Mouse (Mus musculus) kidney, postnatal 0 days (tissue): ENCODE measurements around the gene Uvrag. TPM values are rescaled to one million over a fixed set of nuclear protein-coding genes. Genes with fewer than 3 reads are reported as not detected.

Source experiments
- ATAC-seq: fragments of 200-750 bp; cut with Nextera tagmentation; replicated peaks from 2 replicates; pipeline ENCODE4 v1.8.0; 2017; ENCODE audit warnings: low read depth, moderate number of reproducible peaks, moderate TSS enrichment, moderate library complexity; ENCODE audit not compliant: low FRiP score
- DNase-seq: peaks from one replicate; pipeline ENCODE4 v3.0.0-alpha.2; 2016; ENCODE audit warnings: low spot score
- H3K27ac ChIP-seq: fragments of 300-500 bp; sonication (generic); 2 replicates; pipeline ENCODE4 v1.5.1; 2014; ENCODE audit warnings: mild to moderate bottlenecking
- H3K27me3 ChIP-seq: fragments of 300-500 bp; sonication (generic); 2 replicates; pipeline ENCODE4 v1.6.1; 2014; ENCODE audit warnings: low read length, mixed read lengths; ENCODE audit not compliant: insufficient read depth
- H3K36me3 ChIP-seq: fragments of 300-500 bp; sonication (generic); 2 replicates; pipeline ENCODE4 v1.6.1; 2014; ENCODE audit warnings: low read length, mixed read lengths; ENCODE audit not compliant: insufficient read depth
- H3K4me1 ChIP-seq: fragments of 300-500 bp; sonication (generic); replicated peaks from 2 replicates; pipeline ENCODE4 v1.6.1; 2014; ENCODE audit warnings: antibody characterized with exemption, low read length, mixed read lengths; ENCODE audit not compliant: insufficient read depth
- H3K4me2 ChIP-seq: fragments of 300-500 bp; sonication (generic); 2 replicates; pipeline ENCODE4 v1.6.1; 2014; ENCODE audit warnings: mild to moderate bottlenecking, low read length, moderate library complexity, mixed read lengths
- H3K4me3 ChIP-seq: fragments of 300-500 bp; sonication (generic); replicated peaks from 2 replicates; pipeline ENCODE4 v1.5.1; 2014; ENCODE audit warnings: low read depth, low read length
- H3K9ac ChIP-seq: fragments of 300-500 bp; sonication (generic); 2 replicates; pipeline ENCODE4 v1.6.1; 2014; ENCODE audit warnings: low read depth, low read length
- H3K9me3 ChIP-seq: fragments of 300-500 bp; sonication (generic); replicated peaks from 2 replicates; pipeline ENCODE4 v1.6.1; 2016; ENCODE audit warnings: low read length, inconsistent platforms, mixed read lengths
- CTCF ChIP-seq: IDR thresholded peaks from 2 replicates; pipeline ENCODE4 v1.5.1; 2016; ENCODE audit warnings: antibody characterized with exemption, low read depth, mild to moderate bottlenecking, moderate library complexity
- WGBS: fragments of 180-500 bp; shearing (Covaris S2); extraction: QIAGEN DNeasy Blood & Tissue Kit; methylation state at CpG from one replicate; pipeline ENCODE4 v1.1.7; 2014; 5-methylcytosine and 5-hydroxymethylcytosine counted together
- polyA plus RNA-seq: library from polyadenylated mRNA; unstranded; fragments of >200 nt; fragmentation: Nextera tagmentation; extraction: Ambion mirVana; gene quantifications from 2 replicates; pipeline ENCODE4 v1.2.1, GENCODE M21; 2015

Gene Uvrag
- polyA plus RNA-seq, 1 experiment from 2014 or later, result 19.0 TPM

- Histone ChIP-seq H3K4me3 (no peak overlapping the region), H3K4me1 (no peaks in the 10 kb centered on the region), H3K9me3 (no peaks in the 10 kb centered on the region), H3K27ac (peak overlapping the region; percentile 71), H3K4me2 (no peak overlapping the region), H3K36me3 (no peaks in the 10 kb centered on the region), H3K27me3 (no peaks in the 10 kb centered on the region), H3K9ac (no peak overlapping the region)
- WGBS, result 33% methylated on average over 5 of the region's 5 CpGs
- peak; percentile 66 for DNase-seq
- no peak for TF ChIP-seq CTCF
- ATAC-seq, result no peak
Measured at GRCm38 (mm10) chr7:99033838-99034237, 107.1 kb downstream of the Uvrag start.

- Histone ChIP-seq H3K27me3 (no peaks in the 10 kb centered on the region), H3K36me3 (no peaks in the 10 kb centered on the region), H3K4me3 (no peak overlapping the region), H3K4me1 (no peaks in the 10 kb centered on the region), H3K27ac (peak overlapping the region; percentile 71; the same call in 1 of the 2 replicates), H3K4me2 (no peak overlapping the region), H3K9ac (no peak overlapping the region), H3K9me3 (no peaks in the 10 kb centered on the region)
- ATAC-seq, result no peak
- DNase-seq, result peak; percentile 82
- no peak for TF ChIP-seq CTCF
- 54% methylated on average over 3 of the region's 3 CpGs for WGBS
Measured at GRCm38 (mm10) chr7:99033314-99033713, 107.6 kb downstream of the Uvrag start.

- DNase-seq, result no peak
- no peaks in the 10 kb centered on the region for H3K27me3 ChIP-seq
- H3K4me3 ChIP-seq, result no peak overlapping the region
- H3K9me3 ChIP-seq, result no peaks in the 10 kb centered on the region
- no peak for ATAC-seq
- H3K36me3 ChIP-seq, result no peaks in the 10 kb centered on the region
- no peaks in the 10 kb centered on the region for H3K4me1 ChIP-seq
- no peak overlapping the region for H3K9ac ChIP-seq
- 92% methylated on average over 8 of the region's 8 CpGs for WGBS
- no peak for TF ChIP-seq CTCF
- H3K27ac ChIP-seq, result no peak overlapping the region
- H3K4me2 ChIP-seq, result no peak overlapping the region
Measured at GRCm38 (mm10) chr7:99032051-99032450, 108.9 kb downstream of the Uvrag start.

GRCm38 (mm10) chr7:99028108-99028507, 112.8 kb downstream of the Uvrag start:
- Histone ChIP-seq H3K9me3 (no peaks in the 10 kb centered on the region), H3K27me3 (no peaks in the 10 kb centered on the region), H3K36me3 (no peaks in the 10 kb centered on the region), H3K4me3 (no peak overlapping the region), H3K4me2 (no peak overlapping the region), H3K27ac (no peak overlapping the region), H3K4me1 (no peaks in the 10 kb centered on the region), H3K9ac (no peak overlapping the region)
- DNase-seq (no peak), ATAC-seq (no peak)
- 93% methylated on average over 7 of the region's 7 CpGs for WGBS
- peak; percentile 47 for TF ChIP-seq CTCF

DNA sequence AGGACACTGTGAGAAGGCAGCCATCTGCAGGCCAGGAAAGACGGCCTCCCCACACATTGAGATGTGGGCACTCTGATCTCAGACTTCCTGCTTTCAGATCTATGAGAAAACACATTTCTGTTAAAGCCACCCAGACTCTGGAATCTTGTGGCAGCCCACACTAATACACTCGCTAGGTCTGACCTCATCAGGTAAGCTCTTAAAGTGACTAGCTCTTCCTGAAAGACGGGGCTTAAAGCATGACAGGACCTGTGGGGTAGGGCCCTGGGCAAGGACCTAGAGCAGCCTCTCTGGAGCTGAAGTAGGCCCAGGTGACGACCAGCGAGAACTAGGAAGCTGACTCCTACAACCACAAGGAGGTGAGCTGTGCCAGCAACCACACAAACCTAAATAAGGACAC, 113.8 kb downstream of the Uvrag start:
- DNase-seq (no peak), ATAC-seq (no peak)
- TF ChIP-seq CTCF, result no peak
- no peak overlapping the region for H3K4me3 ChIP-seq
- no peak overlapping the region for H3K4me2 ChIP-seq
- no peaks in the 10 kb centered on the region for H3K36me3 ChIP-seq
- no peaks in the 10 kb centered on the region for H3K4me1 ChIP-seq
- WGBS, result 69% methylated on average over 5 of the region's 5 CpGs
- H3K27me3 ChIP-seq, result no peaks in the 10 kb centered on the region
- H3K27ac ChIP-seq, result no peak overlapping the region
- H3K9me3 ChIP-seq, result no peaks in the 10 kb centered on the region
- no peak overlapping the region for H3K9ac ChIP-seq

DNA sequence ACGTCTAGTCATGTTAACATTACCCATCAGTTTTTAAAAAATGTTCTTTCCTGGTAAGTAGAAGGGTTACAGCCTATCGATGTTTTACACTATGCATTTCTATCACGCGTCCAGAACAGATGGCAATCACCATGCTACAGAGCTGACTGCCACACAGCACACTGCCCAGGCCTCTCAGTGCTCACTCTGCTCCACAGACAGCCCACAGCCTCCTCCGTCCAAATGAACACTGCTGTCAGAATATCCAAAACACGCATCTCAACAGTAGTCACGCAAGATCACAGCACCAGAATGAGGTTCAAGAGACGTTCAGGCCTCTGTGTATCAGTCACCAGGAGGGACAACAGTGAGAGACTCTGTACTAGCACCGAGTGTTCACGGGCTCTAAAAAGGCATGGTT, 115.0 kb downstream of the Uvrag start:
- H3K27me3 ChIP-seq, result no peaks in the 10 kb centered on the region
- H3K4me1 ChIP-seq, result no peaks in the 10 kb centered on the region
- H3K4me2 ChIP-seq, result no peak overlapping the region
- DNase-seq (no peak), ATAC-seq (no peak)
- H3K36me3 ChIP-seq, result no peaks in the 10 kb centered on the region
- H3K9me3 ChIP-seq, result no peaks in the 10 kb centered on the region
- H3K27ac ChIP-seq, result no peak overlapping the region
- H3K4me3 ChIP-seq, result no peak overlapping the region
- no peak overlapping the region for H3K9ac ChIP-seq
- WGBS, result 91% methylated on average over 10 of the region's 10 CpGs
- no peak for TF ChIP-seq CTCF

- DNase-seq (no peak), ATAC-seq (no peak)
- Histone ChIP-seq H3K4me3 (no peak overlapping the region), H3K27ac (no peak overlapping the region), H3K4me2 (no peak overlapping the region), H3K36me3 (no peaks in the 10 kb centered on the region), H3K27me3 (no peaks in the 10 kb centered on the region), H3K9ac (no peak overlapping the region), H3K9me3 (no peaks in the 10 kb centered on the region), H3K4me1 (no peaks in the 10 kb centered on the region)
- no peak for TF ChIP-seq CTCF
- 90% methylated on average over 7 of the region's 7 CpGs for WGBS
Measured at GRCm38 (mm10) chr7:99025265-99025664, 115.7 kb downstream of the Uvrag start.
